Mouse (Mus musculus) C2C12 (cell line): ENCODE measurements around the gene Pnpla2. TPM values are rescaled to one million over a fixed set of nuclear protein-coding genes. Genes with fewer than 3 reads are reported as not detected.

ENCODE experiments used
- H3K27me3 ChIP-seq: one replicate; pipeline ENCODE4 v1.6.1; 2011; ENCODE audit not compliant: control insufficient read depth, insufficient read depth, insufficient read length
- H3K36me3 ChIP-seq: one replicate; pipeline ENCODE4 v1.6.1; 2011; ENCODE audit not compliant: control insufficient read depth, insufficient read depth
- H3K4me3 ChIP-seq: one replicate; pipeline ENCODE4 v1.5.1; 2011; ENCODE audit warnings: mild to moderate bottlenecking, control low read depth; ENCODE audit not compliant: poor library complexity, insufficient read depth, severe bottlenecking
- H3K79me2 ChIP-seq: one replicate; pipeline ENCODE4 v1.6.1; 2011; ENCODE audit not compliant: control insufficient read depth, insufficient read depth
- H3K79me3 ChIP-seq: one replicate; pipeline ENCODE4 v1.6.1; 2011; ENCODE audit warnings: low read depth, control low read depth
- H3ac ChIP-seq: one replicate; pipeline ENCODE3; 2011; ENCODE audit warnings: low read depth; ENCODE audit not compliant: control insufficient read depth, insufficient read length
- CEBPB ChIP-seq: IDR thresholded peaks from one replicate; pipeline ENCODE4 v1.6.1; 2011; ENCODE audit warnings: low read depth, mild to moderate bottlenecking, control low read depth, moderate library complexity
- CTCF ChIP-seq: IDR thresholded peaks from one replicate; pipeline ENCODE4 v1.5.1; 2011; ENCODE audit not compliant: control insufficient read depth, insufficient read depth, insufficient read length
- FOSL1 ChIP-seq: IDR thresholded peaks from one replicate; pipeline ENCODE4 v1.8.0; 2011; ENCODE audit warnings: mild to moderate bottlenecking, low read length; ENCODE audit not compliant: poor library complexity, insufficient read depth, severe bottlenecking
- MAX ChIP-seq: IDR thresholded peaks from one replicate; pipeline ENCODE4 v1.6.1; 2011; ENCODE audit warnings: mild to moderate bottlenecking, control low read depth
- MYOD1 ChIP-seq: IDR thresholded peaks from one replicate; pipeline ENCODE4 v1.6.1; 2011; ENCODE audit warnings: low read depth; ENCODE audit not compliant: control insufficient read depth, insufficient read length
- MYOG ChIP-seq: IDR thresholded peaks from one replicate; pipeline ENCODE4 v1.6.1; 2011; ENCODE audit not compliant: control insufficient read depth, insufficient read length; ENCODE audit errors: extremely low read depth
- USF1 ChIP-seq: IDR thresholded peaks from one replicate; pipeline ENCODE4 v1.6.1; 2011; ENCODE audit warnings: low read depth, mild to moderate bottlenecking, control low read depth, moderate library complexity
- polyA plus RNA-seq: library from polyadenylated mRNA; unstranded; fragments of >200 nt; fragmentation: generic; extraction: Trizol; gene quantifications from one replicate; pipeline ENCODE4 v1.2.1, GENCODE M21; 2012; ENCODE audit warnings: missing spikeins

Pnpla2 gene
- polyA plus RNA-seq, 1 experiment, result 32.8 TPM

DNA sequence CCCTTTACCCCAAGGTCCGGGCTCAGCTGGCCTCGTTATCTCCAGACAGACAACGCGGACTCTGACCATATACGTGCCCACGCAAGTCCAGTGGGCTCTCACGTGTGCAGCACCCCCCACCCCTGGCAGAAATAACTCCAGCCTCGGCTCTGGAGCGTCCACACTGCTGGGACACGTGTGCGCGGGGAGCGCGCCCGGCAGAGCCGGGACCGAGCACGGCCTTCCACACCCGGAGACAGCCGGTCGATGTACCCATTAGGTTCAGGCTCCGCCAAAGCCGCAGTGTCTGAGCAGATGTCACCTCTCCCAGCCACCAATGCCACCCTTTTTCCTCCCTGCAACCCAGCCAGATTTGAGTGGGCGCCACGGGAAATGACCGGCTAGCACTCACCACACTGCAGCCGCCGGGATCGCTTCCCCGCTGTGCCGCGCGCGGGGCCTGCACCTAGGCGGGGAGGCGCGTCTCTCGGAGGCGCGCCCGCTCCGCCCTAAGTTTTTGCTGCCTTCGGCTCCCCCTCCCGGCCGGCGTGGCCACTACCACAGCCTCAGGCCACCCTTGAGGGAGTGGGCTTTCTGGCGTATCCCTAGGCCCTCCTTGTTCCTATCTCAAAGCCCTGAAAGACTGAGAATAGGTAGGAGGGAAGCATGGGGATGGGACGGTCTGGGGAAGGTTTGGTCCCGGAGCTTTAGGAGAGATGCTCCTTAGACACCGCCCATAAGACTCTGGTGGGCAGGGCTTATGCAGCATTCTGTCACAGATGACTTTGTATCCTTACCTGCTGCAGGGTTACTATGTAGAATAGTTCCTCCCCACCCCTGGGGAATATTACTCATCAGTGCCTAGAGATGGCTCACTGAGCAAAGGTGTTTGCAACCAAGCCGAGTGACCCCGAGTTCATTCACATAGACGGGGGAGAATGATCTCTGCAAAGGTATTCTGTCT, 17.5 kb upstream of the Pnpla2 start, which contains the start of gene Slc25a22:
Slc25a22 (minus strand) TSS at position 715 of the 943 bp plus-strand sequence.
- peaks cover 47% of the 10 kb centered on the region for H3K79me2 ChIP-seq
- no peaks in the 10 kb centered on the region for H3K27me3 ChIP-seq
- H3K79me3 ChIP-seq, result peaks cover 7% of the 10 kb centered on the region
- H3K36me3 ChIP-seq, result peaks cover 36% of the 10 kb centered on the region
- peak within 1 kb of the TSS; percentile 74 for H3ac ChIP-seq
- TF ChIP-seq FOSL1 (no peak), CTCF (peak; percentile 70), USF1 (no peak), MAX (peak; percentile 53), CEBPB (no peak)
- peak within 1 kb of the TSS; percentile 46 for H3K4me3 ChIP-seq

DNA sequence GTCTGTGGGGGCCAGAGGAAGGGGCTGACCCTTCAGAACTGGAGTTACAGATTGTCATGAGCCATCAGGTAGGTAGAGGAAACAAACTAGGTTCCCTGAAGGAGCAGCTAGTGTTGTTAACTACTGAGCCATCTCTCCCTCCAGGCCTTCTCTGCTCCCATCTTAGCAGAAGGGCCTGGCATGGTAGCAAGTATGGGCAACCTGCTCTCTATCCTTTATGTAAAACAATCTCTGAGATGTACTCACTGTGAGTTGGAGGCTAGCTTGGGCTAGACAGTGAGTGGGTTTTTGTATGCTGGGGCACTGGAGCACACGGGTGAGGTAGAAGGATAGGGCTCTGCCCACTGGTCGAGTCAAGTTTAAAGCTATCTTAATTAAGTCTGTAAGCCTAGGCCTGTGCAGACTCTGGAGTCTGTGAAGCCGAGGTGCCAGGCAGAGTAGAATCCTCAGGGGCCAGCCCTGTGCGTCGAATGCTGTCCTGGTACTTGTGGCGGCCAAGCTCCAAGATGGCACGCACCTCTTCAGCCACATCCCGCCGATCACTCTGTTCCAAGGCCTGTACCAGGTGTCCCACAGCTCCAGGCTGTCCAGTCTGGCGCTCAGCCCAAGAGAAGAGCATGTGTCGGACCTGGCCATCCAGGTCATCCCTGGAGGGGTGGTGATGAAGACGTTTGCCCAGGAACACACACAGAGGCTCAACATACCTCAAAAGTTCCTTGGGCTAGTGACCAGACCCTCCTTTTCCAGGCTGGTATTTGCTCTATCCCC, 16.6 kb upstream of the Pnpla2 start:
- no peaks in the 10 kb centered on the region for H3K27me3 ChIP-seq
- TF ChIP-seq CTCF (no peak), FOSL1 (no peak), MAX (no peak), MYOG (no peak), USF1 (no peak), MYOD1 (no peak), CEBPB (no peak)
- H3K4me3 ChIP-seq, result no peak overlapping the region
- peaks cover 54% of the 10 kb centered on the region for H3K79me2 ChIP-seq
- H3K79me3 ChIP-seq, result peaks cover 7% of the 10 kb centered on the region
- peaks cover 36% of the 10 kb centered on the region for H3K36me3 ChIP-seq
- H3ac ChIP-seq, result no peak overlapping the region

DNA sequence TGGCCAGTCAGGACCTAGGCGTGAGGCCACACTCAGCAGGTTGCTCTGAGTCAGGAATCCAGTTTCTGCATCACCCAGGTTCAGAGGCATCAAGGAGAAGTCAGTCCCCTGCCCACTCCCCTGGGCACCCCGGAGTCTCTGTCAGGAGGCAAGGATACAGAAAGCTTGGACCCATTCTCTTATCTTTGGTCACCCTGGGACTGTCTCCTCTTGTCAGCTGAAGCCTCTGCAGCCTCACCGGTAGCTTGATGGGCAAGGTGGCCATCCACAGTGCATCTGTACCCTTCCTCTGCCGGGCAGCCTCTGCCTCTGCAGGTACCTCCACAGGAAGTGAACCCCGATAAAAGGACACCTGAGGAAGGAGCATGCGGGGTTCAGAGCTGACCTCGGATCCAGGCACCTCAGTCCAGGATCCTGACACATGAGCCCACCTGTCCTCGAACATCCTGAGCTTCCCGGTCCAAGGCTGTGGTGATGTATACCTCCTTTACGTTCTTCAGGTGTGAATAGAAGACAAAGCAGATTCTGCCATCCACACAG, 15.8 kb upstream of the Pnpla2 start:
- H3K36me3 ChIP-seq, result peaks cover 31% of the 10 kb centered on the region
- TF ChIP-seq MAX (no peak), USF1 (no peak), CEBPB (no peak), FOSL1 (no peak), MYOG (no peak), MYOD1 (no peak), CTCF (no peak)

DNA sequence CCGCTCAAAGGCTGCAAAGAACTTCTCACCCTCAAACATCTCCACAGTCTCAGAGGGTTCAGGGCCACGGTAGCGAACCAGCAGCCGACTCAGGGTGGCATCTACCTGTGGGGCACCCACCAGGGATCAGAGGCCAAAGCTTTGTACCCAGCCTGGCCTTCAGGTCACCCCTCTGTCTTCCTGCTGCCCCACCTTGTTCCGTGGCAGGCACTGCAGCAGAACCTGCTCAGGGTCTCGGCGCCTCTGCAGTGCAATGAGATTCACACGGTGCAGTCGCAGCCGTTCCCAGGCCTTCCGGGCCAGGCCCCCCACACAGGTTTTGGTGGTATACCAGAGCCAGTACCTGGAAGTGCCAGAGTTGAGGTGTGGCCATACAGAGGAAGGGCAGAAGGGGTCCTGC, 15.2 kb upstream of the Pnpla2 start:
- TF ChIP-seq USF1 (no peak), FOSL1 (no peak), MAX (no peak), CEBPB (no peak), MYOG (no peak), CTCF (no peak), MYOD1 (no peak)
- Histone ChIP-seq H3K4me3 (no peak overlapping the region), H3K79me2 (peaks cover 48% of the 10 kb centered on the region), H3ac (no peak overlapping the region), H3K79me3 (peaks cover 4% of the 10 kb centered on the region), H3K27me3 (no peaks in the 10 kb centered on the region), H3K36me3 (peaks cover 31% of the 10 kb centered on the region)

More for the DNA sequence above, 15.8 kb upstream of the Pnpla2 start:
- Histone ChIP-seq H3K79me3 (peaks cover 7% of the 10 kb centered on the region), H3K79me2 (peaks cover 54% of the 10 kb centered on the region), H3ac (no peak overlapping the region), H3K4me3 (no peak overlapping the region), H3K27me3 (no peaks in the 10 kb centered on the region)

DNA sequence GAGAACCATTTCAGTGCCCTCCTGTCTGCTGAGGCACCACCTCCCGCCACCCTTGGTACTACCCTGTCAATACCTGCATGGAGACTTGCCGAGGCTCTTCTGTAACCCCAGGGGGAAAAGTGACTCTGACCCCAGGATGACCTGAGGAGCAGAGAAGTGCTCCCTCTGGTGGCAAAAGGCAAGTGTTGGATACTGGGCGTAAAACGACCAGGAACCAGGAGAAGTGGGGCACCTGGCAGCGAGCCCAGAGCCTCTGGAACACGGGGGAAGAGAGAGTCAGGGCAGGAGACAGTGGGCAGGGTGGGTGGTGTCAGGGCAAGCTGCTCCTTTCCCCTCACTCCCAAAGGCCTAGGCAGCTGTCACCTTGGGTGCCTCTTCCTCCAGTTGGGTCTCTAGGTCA, 14.4 kb upstream of the Pnpla2 start:
- TF ChIP-seq MAX (no peak), CTCF (peak; percentile 57), MYOG (no peak), USF1 (no peak), MYOD1 (no peak), CEBPB (no peak)
- Histone ChIP-seq H3ac (no peak overlapping the region), H3K79me2 (peaks cover 42% of the 10 kb centered on the region), H3K4me3 (no peak overlapping the region), H3K79me3 (peaks cover 4% of the 10 kb centered on the region), H3K27me3 (no peaks in the 10 kb centered on the region), H3K36me3 (peaks cover 31% of the 10 kb centered on the region)
